Comparison of ENCODE assay signal across 21 mouse cellular contexts in the genomic region with DNA sequence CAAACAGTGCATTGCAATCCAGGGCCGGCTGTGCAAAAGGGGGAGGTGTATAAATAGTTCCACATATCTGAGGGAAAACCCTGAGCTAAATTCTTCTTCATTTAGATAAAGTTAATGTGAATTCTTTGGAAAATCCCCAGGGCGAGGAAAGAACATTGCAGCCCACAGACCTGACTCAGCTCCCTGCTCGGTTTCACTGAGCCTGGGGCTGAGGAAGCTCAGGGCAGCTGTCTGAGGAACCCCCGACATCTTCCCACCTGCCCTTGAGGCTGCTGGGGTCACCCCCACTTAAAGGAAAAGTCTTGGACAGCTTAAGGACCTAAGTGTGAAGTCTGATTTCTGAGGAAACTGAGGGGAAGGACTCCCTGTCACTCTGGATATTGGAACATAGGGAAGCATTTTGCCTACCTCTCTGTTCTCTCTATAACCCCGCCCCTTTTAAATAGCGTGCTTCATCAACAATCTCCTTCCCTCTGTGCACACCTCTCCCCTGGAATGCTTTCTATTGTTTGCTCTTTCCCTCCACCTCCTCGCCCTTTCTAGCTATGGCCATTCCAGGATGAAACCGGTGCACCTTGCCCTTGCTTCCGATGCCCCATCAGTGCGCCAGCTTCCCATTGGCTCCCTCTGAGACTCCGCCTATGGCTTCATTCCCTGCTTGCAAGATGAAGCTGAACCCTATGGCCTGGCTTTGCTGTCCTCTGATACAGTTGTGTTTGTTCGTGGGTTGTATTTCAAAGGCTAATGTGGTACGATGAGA. TPM values are rescaled to one million over a fixed set of nuclear protein-coding genes. Genes with fewer than 3 reads are reported as not detected.
A peak's percentile ranks its signal among the peaks of the same experiment; 100 is the strongest.
DNase-seq lines count a peak whose midpoint lies in the region; ATAC-seq and TF ChIP-seq lines count a peak whose summit lies in the region.
"Had no signal": no experiment of that assay in that cellular context is flagged by ENCODE, and none has a peak within 500 bp of the region (broad histone marks: within the 10 kb centered on the region; RNA-seq: fewer than 3 reads in every experiment).

No protein-coding gene starts in this region.

- H3K36me3 ChIP-seq in heart, embryonic 12.5 days = no peaks in the 10 kb centered on the region
- H3K36me3 ChIP-seq in ES-E14 (ENCODE audit: control insufficient read depth, insufficient read depth, low read length, poor library complexity, severe bottlenecking) = no peaks in the 10 kb centered on the region
- H3K36me3 ChIP-seq: forebrain, embryonic 15.5 days; neural tube, embryonic 15.5 days; stomach, embryonic 15.5 days had no signal

- H3K27me3 ChIP-seq in heart, embryonic 12.5 days (replicated peaks) = no peaks in the 10 kb centered on the region
- H3K27me3 ChIP-seq: forebrain, embryonic 15.5 days; neural tube, embryonic 15.5 days; stomach, embryonic 15.5 days had no signal

- 0 out of 2 replicates have a peak overlapping the region, but pooled peaks have one; percentile 2 for H3K4me2 ChIP-seq in heart, embryonic 12.5 days
- H3K4me2 ChIP-seq: forebrain, embryonic 15.5 days; liver, embryonic 11.5 days; midbrain, embryonic 11.5 days; neural tube, embryonic 15.5 days; stomach, embryonic 15.5 days had no signal

- WGBS in heart, embryonic 12.5 days = 47% methylated on average over 13 of the region's 13 CpGs

- no peak overlapping the region for H3K27ac ChIP-seq in heart, embryonic 12.5 days (ENCODE audit: poor library complexity, severe bottlenecking)
- H3K27ac ChIP-seq in ES-E14 (ENCODE audit: insufficient read depth, low read depth, low read length, poor library complexity, severe bottlenecking) = peak overlapping the region; percentile 69; the same call in 1 of the 2 replicates
- H3K27ac ChIP-seq: forebrain, embryonic 15.5 days; macrophage; neural tube, embryonic 15.5 days; stomach, embryonic 15.5 days had no signal

- in situ Hi-C loops in ES-E14 (cut with MboI; ENCODE audit: low sequenced_read_pairs in 2 of 2, unreplicated experiment in 2 of 2) = no loop called here

- no peak overlapping the region for H3K9ac ChIP-seq in heart, embryonic 12.5 days
- no peak overlapping the region for H3K9ac ChIP-seq in ES-E14 (ENCODE audit: insufficient read depth, low read depth, low read length, poor library complexity, severe bottlenecking)
- H3K9ac ChIP-seq: forebrain, embryonic 15.5 days; neural tube, embryonic 15.5 days; stomach, embryonic 15.5 days had no signal

- intact Hi-C loops in heart, postnatal 10 days (cut with DNase I) = no loop called here

- DNase-seq in heart, postnatal 10 days = no peak
- DNase-seq in right cerebral cortex, adult 18-20 months = peak; percentile 67
- DNase-seq in right cerebral cortex, postnatal 4 days = no peak
- DNase-seq in ES-E14 (ENCODE audit: low read depth, low spot score) (peak; percentile 69), ZHBTc4 (ENCODE audit: low read depth, low spot score) (peak; percentile 94)
- no peak for DNase-seq in urinary bladder, postnatal 14 days (ENCODE audit: low spot score)
- DNase-seq: cerebellum, postnatal 25 days; heart, postnatal 4 days; kidney, adult 11 months; kidney, postnatal 14 days; lung, adult 2 months; spleen, adult 18-20 months; thymus, postnatal 14 days had no signal

- no peak for ATAC-seq in heart, embryonic 12.5 days (ENCODE audit: insufficient number of reproducible peaks, low FRiP score)
- ATAC-seq: forebrain, embryonic 15.5 days; hindbrain, embryonic 16.5 days had no signal

- H3K4me1 ChIP-seq in heart, embryonic 12.5 days (replicated peaks) = no peaks in the 10 kb centered on the region
- peaks cover 0 to 8% of the 10 kb centered on the region in 2 experiments; a peak in 1 of 4 replicates for H3K4me1 ChIP-seq in ES-E14 (ENCODE audit: control insufficient read depth in 2 of 2, insufficient read depth in 2 of 2, low read length in 2 of 2, poor library complexity in 1 of 2)
- H3K4me1 ChIP-seq: stomach, embryonic 15.5 days had no signal

- no peaks in the 10 kb centered on the region for H3K9me3 ChIP-seq in heart, embryonic 12.5 days (replicated peaks)
- H3K9me3 ChIP-seq in ES-E14 (ENCODE audit: control insufficient read depth, insufficient read depth, low read depth, low read length) = no peaks in the 10 kb centered on the region
- H3K9me3 ChIP-seq: forebrain, embryonic 15.5 days; neural tube, embryonic 15.5 days; stomach, embryonic 15.5 days had no signal

- H3K4me3 ChIP-seq in heart, embryonic 12.5 days = no peak overlapping the region
- peak overlapping the region in 1 of 2 experiments; percentile 40; a peak in 2 of 4 replicates for H3K4me3 ChIP-seq in ES-E14 (ENCODE audit: insufficient read depth in 1 of 2, low read depth in 1 of 2, low read length in 2 of 2, poor library complexity in 1 of 2, severe bottlenecking in 1 of 2)
- H3K4me3 ChIP-seq: forebrain, embryonic 15.5 days; neural tube, embryonic 15.5 days; stomach, embryonic 15.5 days had no signal

TF ChIP-seq in ES-E14, 5 proteins besides CTCF, POLR2A, EP300 and RAD21:
- TF ChIP-seq ZNF384 (IDR thresholded peaks at IDR 0.05; ENCODE audit: low read depth, low read length) (no peak), MAFK (IDR thresholded peaks at IDR 0.05; ENCODE audit: insufficient read depth, low read depth, low read length) (no peak), ZC3H11A (IDR thresholded peaks at IDR 0.05; ENCODE audit: borderline replicate concordance, low read depth, low read length) (no peak), HCFC1 (IDR thresholded peaks at IDR 0.05; ENCODE audit: borderline replicate concordance, insufficient read depth, low read length) (no peak), CHD2 (IDR thresholded peaks at IDR 0.05; ENCODE audit: low read depth, low read length) (no peak)
TF ChIP-seq in ES-E14: peak in this region for 0.

RNA-seq across cellular contexts. Expression of a gene that starts 15.6 kb away (rescaled TPM):
- polyA plus RNA-seq in heart, embryonic 12.5 days (2016; fragmentation: Nextera tagmentation; extraction: Ambion mirVana) = 18.4 and 20.1 TPM in 2 replicates
- 10 to 100 TPM; 12.4 TPM for total RNA-seq in heart, postnatal 10 days (2021)
- 8.7 and 13.6 TPM in 2 replicates for total RNA-seq in ES-E14 (2012; rRNA removed)

RNA-seq across cellular contexts. Expression of a gene that starts 48.4 kb away (rescaled TPM):
- 1.6 and 1.8 TPM in 2 replicates for polyA plus RNA-seq in heart, embryonic 12.5 days (2016; fragmentation: Nextera tagmentation; extraction: Ambion mirVana)
- total RNA-seq in heart, postnatal 10 days (2021) = under 1 TPM; 0.41 to 0.47 TPM
- 0.94 and 1.5 TPM in 2 replicates for total RNA-seq in ES-E14 (2012; rRNA removed)

Comparison
In these comparisons a context has a peak if more than half of its experiments do, and no peak if none do; other contexts are left out.
1. DNase-seq: peak in right cerebral cortex, adult 18-20 months (single experiment), ES-E14 (single experiment) and ZHBTc4 (single experiment); none in heart, postnatal 10 days (0 of 2), right cerebral cortex, postnatal 4 days (single experiment) and urinary bladder, postnatal 14 days (single experiment).